Mouse (Mus musculus) limb, embryonic 11.5 days (tissue): ENCODE data around the gene Retnlb. TPM values are rescaled to one million over a fixed set of nuclear protein-coding genes. Genes with fewer than 3 reads are reported as not detected.
"Not testable (repeated sequence)": the region's sequence is repeated elsewhere in the genome, so short reads cannot be mapped to it uniquely, and the experiment has no call there.

ENCODE experiments used
- ATAC-seq: fragments of 200-750 bp; cut with Nextera tagmentation; 2 replicates; pipeline ENCODE4 v1.8.0; 2017; ENCODE audit warnings: low read depth; ENCODE audit not compliant: insufficient number of reproducible peaks, low FRiP score, low TSS enrichment
- DNase-seq: peaks from one replicate; pipeline ENCODE4 v3.0.0-alpha.2; 2015; ENCODE audit warnings: low spot score
- H3K27ac ChIP-seq: fragments of 300-500 bp; sonication (generic); replicated peaks from 2 replicates; pipeline ENCODE4 v1.5.1; 2014; ENCODE audit warnings: low read depth, mild to moderate bottlenecking, low read length
- H3K27me3 ChIP-seq: fragments of 300-500 bp; sonication (generic); 2 replicates; pipeline ENCODE4 v1.6.1; 2014; ENCODE audit warnings: mild to moderate bottlenecking, low read length, mixed read lengths; ENCODE audit not compliant: control insufficient read depth, insufficient read depth
- H3K36me3 ChIP-seq: fragments of 300-500 bp; sonication (generic); 2 replicates; pipeline ENCODE4 v1.6.1; 2014; ENCODE audit warnings: mild to moderate bottlenecking, low read length, moderate library complexity, mixed read lengths; ENCODE audit not compliant: control insufficient read depth, insufficient read depth
- H3K4me1 ChIP-seq: fragments of 300-500 bp; sonication (generic); 2 replicates; pipeline ENCODE4 v1.6.1; 2014; ENCODE audit warnings: low read length, mixed read lengths; ENCODE audit not compliant: control insufficient read depth, insufficient read depth
- H3K4me2 ChIP-seq: fragments of 300-500 bp; sonication (generic); 2 replicates; pipeline ENCODE4 v1.6.1; 2014; ENCODE audit warnings: low read depth, mild to moderate bottlenecking, moderate library complexity; ENCODE audit not compliant: severe bottlenecking
- H3K4me3 ChIP-seq: fragments of 300-500 bp; sonication (generic); 2 replicates; pipeline ENCODE4 v1.5.1; 2014; ENCODE audit warnings: low read depth, low read length
- H3K9ac ChIP-seq: fragments of 300-500 bp; sonication (generic); 2 replicates; pipeline ENCODE4 v1.6.1; 2014; ENCODE audit warnings: mild to moderate bottlenecking, low read length
- H3K9me3 ChIP-seq: fragments of 300-500 bp; sonication (generic); 2 replicates; pipeline ENCODE4 v1.6.1; 2016; ENCODE audit warnings: low read length; ENCODE audit not compliant: control insufficient read depth
- WGBS: fragments of 180-500 bp; shearing (Covaris S2); extraction: QIAGEN DNeasy Blood & Tissue Kit; methylation state at CpG from one replicate; pipeline ENCODE4 v1.1.7; 2014; 5-methylcytosine and 5-hydroxymethylcytosine counted together
- polyA plus RNA-seq: library from polyadenylated mRNA; unstranded; fragments of >200 nt; fragmentation: Nextera tagmentation; extraction: Ambion mirVana; gene quantifications from 2 replicates; pipeline ENCODE4 v1.2.1, GENCODE M21; 2014

Gene Retnlb
- polyA plus RNA-seq, 1 experiment from 2014 or later = not detected

GRCm38 (mm10) chr16:48833626-48834025 lies 17.0 kb downstream of the Retnlb start:
- not testable (repeated sequence) for H3K9ac ChIP-seq, H3K4me3 ChIP-seq, H3K36me3 ChIP-seq, H3K27me3 ChIP-seq, ATAC-seq, H3K4me1 ChIP-seq, DNase-seq, H3K4me2 ChIP-seq, H3K27ac ChIP-seq, H3K9me3 ChIP-seq
- 65% methylated on average over 1 of the region's 1 CpGs for WGBS

GRCm38 (mm10) chr16:48842266-48842665 lies 25.6 kb downstream of the Retnlb start, which contains the start of gene Retnla:
TSS of gene Retnla (plus strand) at chr16:48842551.
- ATAC-seq = no peak
- DNase-seq = no peak
- Histone ChIP-seq H3K9ac (no peak within 1 kb of the TSS), H3K36me3 (no peaks in the 10 kb centered on the region), H3K27ac (no peak within 1 kb of the TSS), H3K27me3 (no peaks in the 10 kb centered on the region), H3K4me1 (no peaks in the 10 kb centered on the region), H3K4me3 (no peak within 1 kb of the TSS), H3K9me3 (no peaks in the 10 kb centered on the region), H3K4me2 (no peak within 1 kb of the TSS)
- WGBS = 78% methylated on average over 3 of the region's 3 CpGs

GRCm38 (mm10) chr16:48843671-48844386 lies 27.2 kb downstream of the Retnlb start:
- no peaks in the 10 kb centered on the region for H3K9me3 ChIP-seq
- no peak overlapping the region for H3K4me3 ChIP-seq
- no peak overlapping the region for H3K9ac ChIP-seq
- H3K4me2 ChIP-seq = no peak overlapping the region
- 92% methylated on average over 4 of the region's 4 CpGs for WGBS
- no peaks in the 10 kb centered on the region for H3K36me3 ChIP-seq
- H3K4me1 ChIP-seq = no peaks in the 10 kb centered on the region
- ATAC-seq (no peak), DNase-seq (no peak)
- H3K27me3 ChIP-seq = no peaks in the 10 kb centered on the region
- no peak overlapping the region for H3K27ac ChIP-seq

- not testable (repeated sequence) for H3K9me3 ChIP-seq, H3K27ac ChIP-seq, H3K4me2 ChIP-seq, H3K4me3 ChIP-seq, H3K27me3 ChIP-seq, ATAC-seq, H3K36me3 ChIP-seq, DNase-seq, H3K9ac ChIP-seq, H3K4me1 ChIP-seq
- 91% methylated on average over 1 of the region's 1 CpGs for WGBS
Measured at GRCm38 (mm10) chr16:48865004-48865403, 48.3 kb downstream of the Retnlb start.

- Histone ChIP-seq H3K4me2 (no peak overlapping the region), H3K36me3 (no peaks in the 10 kb centered on the region), H3K4me3 (no peak overlapping the region), H3K9ac (no peak overlapping the region), H3K27me3 (no peaks in the 10 kb centered on the region), H3K9me3 (no peaks in the 10 kb centered on the region), H3K27ac (no peak overlapping the region), H3K4me1 (no peaks in the 10 kb centered on the region)
- ATAC-seq (no peak), DNase-seq (no peak)
- 70% methylated on average over 2 of the region's 2 CpGs for WGBS
Measured at GRCm38 (mm10) chr16:48867690-48868089, 51.0 kb downstream of the Retnlb start.

Other genes with a start within 250 kb of the Retnlb start
- not detected in 2 replicates for gene Trat1, start 44.8 kb upstream of the Retnlb start, polyA plus RNA-seq
- not detected in 2 replicates for gene Retnla, start 25.7 kb downstream of the Retnlb start, polyA plus RNA-seq
- not detected in 2 replicates for gene Retnlg, start 55.8 kb downstream of the Retnlb start, polyA plus RNA-seq
- 49.8 and 53.5 TPM in 2 replicates for gene Dzip3, start 177.3 kb downstream of the Retnlb start, polyA plus RNA-seq
- 53.9 and 55.8 TPM in 2 replicates for gene Cip2a, start 177.3 kb downstream of the Retnlb start, polyA plus RNA-seq
- 0.23 and 0.57 TPM in 2 replicates for gene Myh15, start 240.6 kb downstream of the Retnlb start, polyA plus RNA-seq